ENCODE assay signal across 15 mouse cellular contexts in the genomic region with DNA sequence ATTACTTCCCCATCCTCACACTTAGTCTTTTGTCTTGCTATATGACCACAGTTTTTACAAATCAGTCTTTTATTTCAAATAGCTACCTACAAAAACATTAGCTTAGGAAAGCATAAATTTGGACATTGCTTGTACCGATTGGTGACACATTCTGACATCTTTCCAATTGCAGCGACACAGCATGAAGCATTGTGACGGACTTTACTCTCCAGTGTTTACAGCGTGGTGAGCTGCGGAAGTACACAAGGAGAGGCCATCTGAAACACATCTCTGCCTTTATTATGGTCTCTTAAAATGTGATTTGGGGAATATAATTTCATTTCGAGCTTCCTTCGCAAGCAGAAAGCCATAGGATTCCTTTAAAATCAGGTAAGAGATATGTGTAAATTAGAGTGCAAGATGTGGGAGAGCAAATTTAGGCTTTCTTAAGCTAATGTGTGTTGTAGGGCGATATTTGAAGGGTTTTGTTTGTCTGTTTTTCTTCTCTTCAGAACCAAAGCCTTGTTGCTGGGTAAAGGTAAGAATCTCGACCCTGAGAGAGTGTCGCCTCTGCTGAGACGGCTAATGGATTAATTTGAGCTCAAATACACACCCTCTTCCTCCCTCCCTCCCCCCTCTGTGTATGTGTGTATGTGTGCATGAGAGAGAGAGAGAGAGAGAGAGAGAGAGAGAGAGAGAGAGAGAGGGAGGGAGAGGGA.
DNase-seq lines count a peak whose midpoint lies in the region; ATAC-seq and TF ChIP-seq lines count a peak whose summit lies in the region.
"Had no signal": no experiment of that assay in that cellular context is flagged by ENCODE, and none has a peak within 500 bp of the region (broad histone marks: within the 10 kb centered on the region; RNA-seq: fewer than 3 reads in every experiment).

No protein-coding gene starts in this region.

- no peak for TF ChIP-seq CTCF in liver, postnatal 0 days (IDR thresholded peaks at IDR 0.05; ENCODE audit: low read depth)
- no peak for TF ChIP-seq CTCF in intestine, postnatal 0 days (IDR thresholded peaks at IDR 0.05; ENCODE audit: low read depth)

- no peaks in the 10 kb centered on the region for H3K4me1 ChIP-seq in liver, postnatal 0 days (ENCODE audit: insufficient read depth)
- no peaks in the 10 kb centered on the region for H3K4me1 ChIP-seq in liver, embryonic 11.5 days (replicated peaks; ENCODE audit: control insufficient read depth, insufficient read depth, low read length)
- peaks cover 10% of the 10 kb centered on the region; the same call in 1 of the 2 replicates for H3K4me1 ChIP-seq in forebrain, embryonic 12.5 days
- H3K4me1 ChIP-seq in hindbrain, embryonic 14.5 days (replicated peaks; ENCODE audit: control insufficient read depth, insufficient read depth, low read length): peaks cover 5% of the 10 kb centered on the region
- no peaks in the 10 kb centered on the region for H3K4me1 ChIP-seq in neural tube, embryonic 14.5 days (ENCODE audit: control insufficient read depth, insufficient read depth, low read length)
- H3K4me1 ChIP-seq in intestine, postnatal 0 days (replicated peaks; ENCODE audit: control insufficient read depth, insufficient read depth, low read length): no peaks in the 10 kb centered on the region
- H3K4me1 ChIP-seq: limb, embryonic 12.5 days had no signal

- ATAC-seq in liver, postnatal 0 days: peak; percentile 78
- ATAC-seq in liver, embryonic 11.5 days (replicated peaks; ENCODE audit: low FRiP score): no peak
- no peak for ATAC-seq in forebrain, embryonic 12.5 days (ENCODE audit: low FRiP score)
- peak; percentile 35; the same call in 1 of the 2 replicates for ATAC-seq in hindbrain, embryonic 14.5 days (ENCODE audit: low FRiP score)
- peak; percentile 64; the same call in 1 of the 2 replicates for ATAC-seq in neural tube, embryonic 14.5 days (ENCODE audit: low read depth)
- ATAC-seq in intestine, postnatal 0 days: no peak
- ATAC-seq in granulocyte monocyte progenitor cell, adult 5-6 weeks (replicated peaks; ENCODE audit: poor library complexity, severe bottlenecking): no peak

- no peak for TF ChIP-seq EP300 in liver, postnatal 0 days (IDR thresholded peaks at IDR 0.05; ENCODE audit: low read depth)

- no peaks in the 10 kb centered on the region for H3K9me3 ChIP-seq in liver, postnatal 0 days (ENCODE audit: low read length)
- H3K9me3 ChIP-seq in liver, embryonic 11.5 days (ENCODE audit: control insufficient read depth, low read length): no peaks in the 10 kb centered on the region
- H3K9me3 ChIP-seq in forebrain, embryonic 12.5 days: no peaks in the 10 kb centered on the region
- H3K9me3 ChIP-seq in hindbrain, embryonic 14.5 days (ENCODE audit: control insufficient read depth, low read length): no peaks in the 10 kb centered on the region
- no peaks in the 10 kb centered on the region for H3K9me3 ChIP-seq in neural tube, embryonic 14.5 days (ENCODE audit: control insufficient read depth, low read length)
- no peaks in the 10 kb centered on the region for H3K9me3 ChIP-seq in intestine, postnatal 0 days (ENCODE audit: control insufficient read depth)
- H3K9me3 ChIP-seq: G1E; limb, embryonic 12.5 days had no signal

- WGBS in liver, postnatal 0 days (ENCODE audit: insufficient replicate concordance): 64% methylated on average over 11 of the region's 11 CpGs
- 67% methylated on average over 11 of the region's 11 CpGs for WGBS in liver, embryonic 11.5 days
- 45% methylated on average over 11 of the region's 11 CpGs for WGBS in forebrain, embryonic 12.5 days
- WGBS in hindbrain, embryonic 14.5 days: 45% methylated on average over 11 of the region's 11 CpGs
- WGBS in neural tube, embryonic 14.5 days: 35% methylated on average over 11 of the region's 11 CpGs
- 56% methylated on average over 11 of the region's 11 CpGs for WGBS in intestine, postnatal 0 days

- no peaks in the 10 kb centered on the region for H3K36me3 ChIP-seq in liver, postnatal 0 days (replicated peaks; ENCODE audit: insufficient read depth, low read length)
- H3K36me3 ChIP-seq in liver, embryonic 11.5 days (ENCODE audit: control insufficient read depth, insufficient read depth, low read length): no peaks in the 10 kb centered on the region
- H3K36me3 ChIP-seq in forebrain, embryonic 12.5 days (replicated peaks): no peaks in the 10 kb centered on the region
- no peaks in the 10 kb centered on the region for H3K36me3 ChIP-seq in hindbrain, embryonic 14.5 days (replicated peaks; ENCODE audit: control insufficient read depth, insufficient read depth)
- H3K36me3 ChIP-seq in neural tube, embryonic 14.5 days (ENCODE audit: control insufficient read depth, insufficient read depth, low read length): no peaks in the 10 kb centered on the region
- no peaks in the 10 kb centered on the region for H3K36me3 ChIP-seq in intestine, postnatal 0 days (ENCODE audit: control insufficient read depth, insufficient read depth)
- H3K36me3 ChIP-seq: G1E; limb, embryonic 12.5 days had no signal

- H3K27me3 ChIP-seq in liver, postnatal 0 days (ENCODE audit: insufficient read depth, low read length): no peaks in the 10 kb centered on the region
- no peaks in the 10 kb centered on the region for H3K27me3 ChIP-seq in liver, embryonic 11.5 days (replicated peaks; ENCODE audit: control insufficient read depth, insufficient read depth, low read length)
- no peaks in the 10 kb centered on the region for H3K27me3 ChIP-seq in forebrain, embryonic 12.5 days
- no peaks in the 10 kb centered on the region for H3K27me3 ChIP-seq in hindbrain, embryonic 14.5 days (ENCODE audit: control insufficient read depth, insufficient read depth, low read length)
- no peaks in the 10 kb centered on the region for H3K27me3 ChIP-seq in neural tube, embryonic 14.5 days (ENCODE audit: control insufficient read depth, insufficient read depth, low read length)
- H3K27me3 ChIP-seq in intestine, postnatal 0 days (replicated peaks; ENCODE audit: control insufficient read depth, insufficient read depth, low read length): no peaks in the 10 kb centered on the region
- H3K27me3 ChIP-seq: limb, embryonic 12.5 days had no signal

- no peak overlapping the region for H3K9ac ChIP-seq in liver, postnatal 0 days (replicated peaks)
- no peak overlapping the region for H3K9ac ChIP-seq in liver, embryonic 11.5 days (ENCODE audit: low read depth, low read length)
- H3K9ac ChIP-seq in forebrain, embryonic 12.5 days: no peak overlapping the region
- H3K9ac ChIP-seq in hindbrain, embryonic 14.5 days: no peak overlapping the region
- H3K9ac ChIP-seq in neural tube, embryonic 14.5 days (replicated peaks; ENCODE audit: low read depth, low read length): no peak overlapping the region
- no peak overlapping the region for H3K9ac ChIP-seq in intestine, postnatal 0 days (ENCODE audit: low read depth, low read length)
- H3K9ac ChIP-seq: limb, embryonic 12.5 days had no signal

- H3K27ac ChIP-seq in liver, postnatal 0 days (ENCODE audit: low read depth): peak overlapping the region; percentile 44; the same call in 1 of the 2 replicates
- H3K27ac ChIP-seq in liver, embryonic 11.5 days (ENCODE audit: low read depth, low read length): no peak overlapping the region
- peak overlapping the region; percentile 65 for H3K27ac ChIP-seq in forebrain, embryonic 12.5 days
- H3K27ac ChIP-seq in hindbrain, embryonic 14.5 days: peak overlapping the region; percentile 91
- peak overlapping the region; percentile 64 for H3K27ac ChIP-seq in neural tube, embryonic 14.5 days (ENCODE audit: low read depth, low read length)
- no peak overlapping the region for H3K27ac ChIP-seq in intestine, postnatal 0 days (ENCODE audit: low read depth, low read length)
- H3K27ac ChIP-seq: limb, embryonic 12.5 days; macrophage had no signal

- H3K4me3 ChIP-seq in liver, postnatal 0 days (ENCODE audit: low read depth, low read length): no peak overlapping the region
- H3K4me3 ChIP-seq in liver, embryonic 11.5 days (ENCODE audit: low read depth, low read length): no peak overlapping the region
- H3K4me3 ChIP-seq in forebrain, embryonic 12.5 days (replicated peaks): no peak overlapping the region
- H3K4me3 ChIP-seq in hindbrain, embryonic 14.5 days (replicated peaks; ENCODE audit: low read length): no peak overlapping the region
- no peak overlapping the region for H3K4me3 ChIP-seq in neural tube, embryonic 14.5 days (ENCODE audit: low read depth, low read length)
- no peak overlapping the region for H3K4me3 ChIP-seq in intestine, postnatal 0 days (ENCODE audit: low read depth, low read length)
- H3K4me3 ChIP-seq: limb, embryonic 12.5 days had no signal

- DNase-seq in liver, postnatal 0 days: no peak
- DNase-seq in liver, embryonic 11.5 days (ENCODE audit: low spot score): no peak
- no peak for DNase-seq in hindbrain, embryonic 14.5 days (ENCODE audit: low spot score)
- DNase-seq: adrenal gland, postnatal 25 days; cerebellum, postnatal 25 days; kidney, adult 2 months; lung, adult 18-20 months; thymus, adult 2 months had no signal

- H3K4me2 ChIP-seq in liver, postnatal 0 days (ENCODE audit: low read depth, low read length): peak overlapping the region; percentile 18; the same call in 1 of the 2 replicates
- H3K4me2 ChIP-seq in liver, embryonic 11.5 days: no peak overlapping the region
- no peak overlapping the region for H3K4me2 ChIP-seq in forebrain, embryonic 12.5 days
- peak overlapping the region; percentile 28 for H3K4me2 ChIP-seq in hindbrain, embryonic 14.5 days (replicated peaks)
- peak overlapping the region; percentile 20; the same call in 1 of the 2 replicates for H3K4me2 ChIP-seq in neural tube, embryonic 14.5 days (ENCODE audit: low read depth, low read length)
- no peak overlapping the region for H3K4me2 ChIP-seq in intestine, postnatal 0 days (replicated peaks; ENCODE audit: low read depth)
- H3K4me2 ChIP-seq: limb, embryonic 12.5 days had no signal

Comparison
In these comparisons a context has a peak if more than half of its experiments do, and no peak if none do; other contexts are left out.
1. ATAC-seq: peak in liver, postnatal 0 days (single experiment), hindbrain, embryonic 14.5 days (single experiment) and neural tube, embryonic 14.5 days (single experiment); none in liver, embryonic 11.5 days (single experiment), forebrain, embryonic 12.5 days (single experiment), intestine, postnatal 0 days (single experiment) and granulocyte monocyte progenitor cell, adult 5-6 weeks (single experiment).
2. H3K27ac ChIP-seq: peak in liver, postnatal 0 days (single experiment), forebrain, embryonic 12.5 days (single experiment), hindbrain, embryonic 14.5 days (single experiment) and neural tube, embryonic 14.5 days (single experiment); none in liver, embryonic 11.5 days (single experiment) and intestine, postnatal 0 days (single experiment).
3. H3K4me2 ChIP-seq: peak in liver, postnatal 0 days (single experiment), hindbrain, embryonic 14.5 days (single experiment) and neural tube, embryonic 14.5 days (single experiment); none in liver, embryonic 11.5 days (single experiment), forebrain, embryonic 12.5 days (single experiment) and intestine, postnatal 0 days (single experiment).